ENCODE assay signal across 7 mouse cellular contexts in genomic region chr12:20844873-20845272, GRCm38 (mm10).
A peak's percentile ranks its signal among the peaks of the same experiment; 100 is the strongest.
DNase-seq lines count a peak whose midpoint lies in the region; ATAC-seq lines count a peak whose summit lies in the region.
"Not testable (repeated sequence)": the region's sequence is repeated elsewhere in the genome, so short reads cannot be mapped to it uniquely, and the experiment has no call there.

No protein-coding gene starts in this region.

- not testable (repeated sequence) for ATAC-seq in heart, embryonic 15.5 days (replicated peaks; ENCODE audit: insufficient number of reproducible peaks, insufficient read depth, low FRiP score, low read depth); limb, embryonic 11.5 days (ENCODE audit: insufficient number of reproducible peaks, low FRiP score, low TSS enrichment, low read depth); stomach, embryonic 14.5 days (ENCODE audit: insufficient number of reproducible peaks, insufficient read depth, low FRiP score, low read depth)
- ATAC-seq in midbrain, embryonic 13.5 days, result peak; percentile 34; the same call in 1 of the 2 replicates

- peak; percentile 49 for DNase-seq in adrenal gland, postnatal 14 days
- peak; percentile 8 for DNase-seq in fibroblast of lung, adult 2 months (ENCODE audit: low read depth)
- peak; percentile 7 for DNase-seq in kidney, adult 11 months
- DNase-seq in limb, embryonic 11.5 days (ENCODE audit: low spot score), result peak; percentile 60

- H3K27ac ChIP-seq in heart, embryonic 15.5 days; limb, embryonic 11.5 days (replicated peaks; ENCODE audit: low read depth, low read length); midbrain, embryonic 13.5 days; stomach, embryonic 14.5 days (ENCODE audit: low read length): not testable (repeated sequence)

- 42% methylated on average over 7 of the region's 7 CpGs for WGBS in heart, embryonic 15.5 days
- 50% methylated on average over 7 of the region's 7 CpGs for WGBS in limb, embryonic 11.5 days
- 60% methylated on average over 7 of the region's 7 CpGs for WGBS in midbrain, embryonic 13.5 days
- WGBS in stomach, embryonic 14.5 days, result 43% methylated on average over 7 of the region's 7 CpGs

- H3K36me3 ChIP-seq in heart, embryonic 15.5 days; limb, embryonic 11.5 days (ENCODE audit: control insufficient read depth, insufficient read depth, low read length); midbrain, embryonic 13.5 days; stomach, embryonic 14.5 days (ENCODE audit: control insufficient read depth, insufficient read depth, low read length): not testable (repeated sequence)

- not testable (repeated sequence) for H3K27me3 ChIP-seq in heart, embryonic 15.5 days; limb, embryonic 11.5 days (ENCODE audit: control insufficient read depth, insufficient read depth, low read length); midbrain, embryonic 13.5 days; stomach, embryonic 14.5 days (ENCODE audit: control insufficient read depth, insufficient read depth, low read length)

- H3K4me3 ChIP-seq in heart, embryonic 15.5 days, result peak overlapping the region; percentile 7; the same call in 1 of the 2 replicates
- H3K4me3 ChIP-seq in limb, embryonic 11.5 days (ENCODE audit: low read depth, low read length); stomach, embryonic 14.5 days (ENCODE audit: low read depth, low read length): not testable (repeated sequence)
- H3K4me3 ChIP-seq in midbrain, embryonic 13.5 days (replicated peaks), result peak overlapping the region; percentile 22

- peak overlapping the region; percentile 40 for H3K4me2 ChIP-seq in heart, embryonic 15.5 days
- H3K4me2 ChIP-seq in limb, embryonic 11.5 days (ENCODE audit: low read depth, severe bottlenecking), result peak overlapping the region; percentile 10; the same call in 1 of the 2 replicates
- not testable (repeated sequence) for H3K4me2 ChIP-seq in midbrain, embryonic 13.5 days (replicated peaks)
- peak overlapping the region; percentile 12; the same call in 1 of the 2 replicates for H3K4me2 ChIP-seq in stomach, embryonic 14.5 days (replicated peaks; ENCODE audit: low read depth, low read length)

- not testable (repeated sequence) for H3K4me1 ChIP-seq in heart, embryonic 15.5 days (replicated peaks); limb, embryonic 11.5 days (ENCODE audit: control insufficient read depth, insufficient read depth, low read length); midbrain, embryonic 13.5 days (replicated peaks); stomach, embryonic 14.5 days (ENCODE audit: control insufficient read depth, insufficient read depth, low read length)

- not testable (repeated sequence) for H3K9ac ChIP-seq in heart, embryonic 15.5 days; limb, embryonic 11.5 days (ENCODE audit: low read length); midbrain, embryonic 13.5 days (replicated peaks); stomach, embryonic 14.5 days (replicated peaks; ENCODE audit: low read depth, low read length)

- not testable (repeated sequence) for H3K9me3 ChIP-seq in heart, embryonic 15.5 days (replicated peaks); limb, embryonic 11.5 days (ENCODE audit: control insufficient read depth, low read length); stomach, embryonic 14.5 days (ENCODE audit: control insufficient read depth, low read depth, low read length)
- peaks cover 52% of the 10 kb centered on the region for H3K9me3 ChIP-seq in midbrain, embryonic 13.5 days

Comparison
In these comparisons a context has a peak if more than half of its experiments do, and no peak if none do; other contexts are left out.
1. DNase-seq: peak in every context shown above with its lines; median percentile 60 in limb, embryonic 11.5 days; 49 in adrenal gland, postnatal 14 days; 8 in fibroblast of lung, adult 2 months; 7 in kidney, adult 11 months.